Mouse (Mus musculus): Measurements from ENCODE around the gene Paqr7. TPM values are rescaled to one million over a fixed set of nuclear protein-coding genes. Genes with fewer than 3 reads are reported as not detected.

Paqr7 gene
- total RNA-seq, 2 experiments from 2014 or later, result 15.5 to 19.6 TPM

Small RNA genes within 50 kb of the gene (microRNA-seq; reads per million reads assigned to microRNA genes)
- 0.85 to 1.9 reads per million in 2 experiments for gene Gm23634

Other genes starting within 250 kb of the Paqr7 start
- gene Gm30191, start 249.8 kb upstream of the Paqr7 start, total RNA-seq (2021), result not detected
- gene Grrp1, start 242.6 kb upstream of the Paqr7 start, total RNA-seq (2021), result 10 to 100 TPM in 1 of 2 experiments, 1 to 10 TPM in 1; 8.6 to 13.8 TPM
- gene Pdik1l, start 208.8 kb upstream of the Paqr7 start, total RNA-seq (2021), result 1 to 10 TPM; 6.6 to 8.6 TPM
- gene Trim63, start 181.6 kb upstream of the Paqr7 start, total RNA-seq (2021), result 100 to 1,000 TPM; 193 to 217 TPM
- gene Slc30a2, start 153.5 kb upstream of the Paqr7 start, total RNA-seq (2021), result under 1 TPM; 0.68 to 0.96 TPM
- gene Extl1, start 112.8 kb upstream of the Paqr7 start, total RNA-seq (2021), result 10 to 100 TPM; 11.4 to 12.0 TPM
- gene Pafah2, start 100.4 kb upstream of the Paqr7 start, total RNA-seq (2021), result 1 to 10 TPM; 7.5 to 8.6 TPM
- gene Stmn1, start 28.4 kb upstream of the Paqr7 start, total RNA-seq (2021), result 10 to 100 TPM; 50.0 to 79.2 TPM
- gene Aunip, start 14.3 kb downstream of the Paqr7 start, total RNA-seq (2021), result under 1 TPM in 1 of 2 experiments, not detected in 1; 0.68 TPM
- gene Mtfr1l, start 38.7 kb downstream of the Paqr7 start, total RNA-seq (2021), result 100 to 1,000 TPM; 162 to 167 TPM
- gene Selenon, start 55.5 kb downstream of the Paqr7 start, total RNA-seq (2021), result 10 to 100 TPM; 26.1 to 27.9 TPM
- gene Man1c1, start 207.6 kb downstream of the Paqr7 start, total RNA-seq (2021), result 10 to 100 TPM; 25.1 to 25.8 TPM

Measured in heart, postnatal 14 days (tissue).